Mouse (Mus musculus) heart, postnatal 4 days (tissue): Measurements from ENCODE around the gene Dnajc2. TPM values are rescaled to one million over a fixed set of nuclear protein-coding genes. Genes with fewer than 3 reads are reported as not detected.
A peak's percentile ranks its signal among the peaks of the same experiment; 100 is the strongest.

Experiments used
- DNase-seq: peaks from one replicate; pipeline ENCODE4 v3.0.0; 2021
- total RNA-seq, 2 experiments: library from RNA; stranded (reverse); gene quantifications; 2 replicates each; pipeline ENCODE4 v1.2.3; 2021

The Dnajc2 gene
- total RNA-seq = 10 to 100 TPM; 25.9 to 27.6 TPM

DNA sequence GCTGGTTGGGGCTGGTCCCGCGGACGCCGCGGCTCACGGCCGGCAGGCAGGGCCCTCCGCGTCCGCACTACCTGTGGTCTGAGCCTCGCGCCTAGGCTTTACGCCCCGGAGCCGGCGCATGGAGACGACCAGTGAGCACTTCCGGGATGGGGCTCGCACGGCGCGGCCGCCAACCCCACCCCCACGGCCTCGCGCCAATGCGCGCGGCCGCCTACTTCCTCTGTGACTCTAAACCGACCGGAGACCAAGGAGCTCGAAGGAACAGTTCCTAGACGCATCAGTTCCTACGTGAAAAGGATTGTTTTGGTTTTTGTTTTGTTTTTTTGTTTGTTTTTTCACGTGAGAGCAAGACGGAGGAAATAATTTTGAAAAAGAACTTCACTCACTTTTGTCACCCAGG lies at the start of gene Dnajc2, which contains the start of gene Psmc2:
Gene Dnajc2 (minus strand): TSS at position 199 of the 400 bp plus-strand sequence.
Gene Psmc2 (plus strand): TSS at position 231 of the 400 bp plus-strand sequence.
- DNase-seq = peak; percentile 92

DNA sequence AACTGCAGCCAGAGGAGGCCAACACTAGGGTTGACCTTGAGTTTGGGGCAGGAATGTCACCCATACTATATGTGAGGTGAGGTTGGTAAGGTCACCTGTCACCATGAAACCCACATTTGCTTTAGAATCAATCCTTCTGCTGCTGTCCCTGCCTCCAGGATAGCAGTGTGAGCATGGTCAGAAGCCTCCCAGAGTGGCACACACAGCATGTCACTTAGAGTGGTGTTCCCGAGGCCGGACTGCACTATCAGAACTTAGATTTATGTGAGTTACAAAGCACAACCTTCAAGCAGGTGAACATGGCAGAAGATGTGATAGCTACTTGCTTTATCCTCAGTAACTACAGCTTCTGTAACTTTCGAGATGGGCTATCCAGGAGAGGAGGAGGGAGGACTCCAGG lies 46.7 kb upstream of the Dnajc2 start:
- DNase-seq = no peak

DNA sequence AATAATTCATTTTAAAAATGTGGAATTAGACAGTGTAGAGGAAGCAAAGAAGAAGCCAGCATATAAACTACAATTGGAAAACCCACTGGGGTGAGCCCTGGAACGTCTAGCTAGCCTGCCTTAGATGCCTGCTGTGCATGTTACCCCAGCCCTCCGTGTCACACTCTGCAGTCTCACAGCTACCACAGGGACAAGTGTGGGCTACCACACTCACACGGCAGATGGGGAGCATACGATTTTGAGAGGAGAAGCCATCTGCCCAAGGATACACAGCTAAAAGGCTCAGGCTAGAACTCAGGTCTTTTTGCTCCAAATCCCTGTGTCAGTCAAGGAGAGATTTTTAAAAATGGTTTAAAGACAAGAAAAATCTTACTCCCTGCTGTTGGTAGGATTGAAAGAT lies 43.8 kb upstream of the Dnajc2 start:
- no peak for DNase-seq

DNA sequence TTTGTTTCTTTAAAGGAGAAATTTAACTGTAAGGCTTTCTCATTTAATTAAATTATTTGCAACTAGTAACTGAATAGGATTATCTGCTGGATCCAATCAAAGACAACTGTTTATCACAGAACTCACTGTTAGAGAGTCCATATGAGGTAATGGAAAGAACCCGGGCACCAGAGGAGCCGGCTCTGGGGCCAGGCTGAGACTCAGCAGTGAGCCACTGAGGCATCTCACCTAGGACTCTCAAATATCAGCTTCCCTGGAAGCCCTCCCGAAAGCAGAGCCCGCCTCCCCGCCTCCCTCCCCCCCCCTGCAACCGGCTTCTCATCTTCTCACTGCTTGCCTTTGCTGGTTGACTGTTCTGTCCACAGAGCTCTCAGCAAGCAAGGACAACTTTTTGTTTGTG lies 42.6 kb upstream of the Dnajc2 start:
- DNase-seq = no peak

DNA sequence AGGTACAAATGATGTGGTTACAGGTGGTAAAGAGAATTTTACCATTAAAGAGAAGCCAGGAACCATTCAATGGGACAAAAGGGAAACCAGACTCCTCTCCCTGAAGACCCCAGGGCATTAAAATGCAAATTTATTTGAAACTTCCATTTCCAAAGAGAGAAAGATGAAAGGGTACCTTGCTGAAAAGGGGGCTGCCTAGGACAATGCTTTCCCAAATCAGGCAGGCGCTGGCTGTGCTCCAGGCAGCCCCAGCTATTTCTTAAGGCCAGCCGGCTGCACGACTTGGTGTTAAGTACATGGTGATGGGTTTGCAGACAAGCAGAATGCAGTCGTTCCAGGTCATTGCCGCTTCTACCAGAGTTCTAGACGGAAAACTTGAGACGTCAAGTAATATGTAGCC lies 41.3 kb upstream of the Dnajc2 start:
- no peak for DNase-seq

DNA sequence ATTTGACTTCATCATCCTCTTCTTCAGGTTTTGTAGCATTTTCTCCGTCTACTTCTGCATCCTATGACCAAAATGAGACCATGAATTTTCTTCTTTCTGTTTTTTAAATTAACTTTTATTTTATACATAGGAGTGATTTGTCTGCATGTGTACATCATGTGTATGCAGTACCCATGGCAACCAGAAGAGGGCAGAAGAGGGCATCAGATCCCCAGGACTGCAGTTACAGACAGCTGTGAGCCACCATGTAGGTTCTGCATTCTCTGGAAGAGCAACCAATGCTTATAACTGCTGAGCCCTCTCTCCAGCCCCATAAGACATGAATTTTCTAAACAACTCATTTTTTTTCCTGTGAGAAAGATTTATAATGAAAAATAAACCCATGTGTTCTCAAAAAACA lies 28.9 kb upstream of the Dnajc2 start:
- DNase-seq = peak; percentile 51

DNA sequence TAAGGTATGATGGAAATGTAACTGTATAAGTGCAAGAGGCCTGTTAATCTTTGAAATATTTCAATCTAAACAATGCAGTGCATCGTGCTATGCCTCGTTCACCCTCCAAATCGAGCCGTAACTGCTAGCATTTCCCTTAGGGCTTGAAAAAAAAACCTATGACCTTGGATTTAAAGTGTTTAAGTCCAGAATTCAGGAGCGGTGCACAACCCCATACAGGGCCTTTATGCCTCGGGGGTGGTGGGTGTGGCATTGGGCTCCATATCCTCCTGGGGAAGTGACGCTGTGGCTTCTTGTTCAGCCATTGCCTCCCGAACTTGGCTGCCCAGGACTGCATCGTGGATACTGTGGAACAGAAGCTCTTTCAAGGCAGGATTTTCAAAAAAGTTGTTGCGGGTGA lies 25.9 kb upstream of the Dnajc2 start:
- DNase-seq = no peak

DNA sequence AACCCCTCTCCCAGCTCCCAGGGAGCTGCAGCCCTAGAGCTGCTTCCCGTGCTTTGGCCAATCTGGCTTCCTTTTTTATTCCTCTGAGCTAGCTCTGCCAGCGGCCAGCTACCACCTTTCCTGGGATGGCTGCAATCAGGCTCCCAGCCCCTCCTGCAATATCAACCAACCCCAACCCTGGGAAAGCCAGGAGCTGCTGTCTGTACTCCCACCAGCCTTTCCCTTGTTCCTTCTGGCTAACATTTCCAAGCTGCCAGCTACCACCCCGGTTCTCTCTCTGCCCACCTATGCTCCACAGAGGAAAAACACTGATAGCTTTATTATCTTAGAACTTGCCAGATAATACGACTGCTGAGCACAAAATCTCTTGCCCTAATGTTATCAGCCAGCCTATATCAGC lies 19.8 kb upstream of the Dnajc2 start:
- no peak for DNase-seq

DNA sequence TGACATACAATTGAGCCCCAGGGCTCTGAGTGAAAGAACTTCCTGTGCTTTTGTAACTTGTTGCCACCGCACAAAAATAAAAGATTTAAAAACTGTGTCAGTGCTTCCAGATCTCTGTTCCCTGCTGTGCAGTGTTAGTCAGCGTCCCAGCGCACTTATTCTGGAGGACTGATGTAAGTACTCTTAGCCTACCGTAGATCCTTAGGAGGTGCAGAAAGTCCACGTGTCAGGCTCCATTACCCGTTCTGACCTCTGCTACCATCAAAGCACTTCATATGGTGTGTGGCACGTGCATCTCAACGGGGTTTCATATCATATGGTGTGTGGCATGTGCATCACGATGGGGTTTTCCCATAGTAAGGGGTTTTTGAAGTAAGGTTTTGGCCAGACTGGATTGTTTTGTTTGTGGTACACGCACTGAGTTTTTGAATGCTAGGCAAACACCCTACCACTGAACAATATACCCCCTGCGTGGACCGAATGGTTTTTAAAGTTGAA lies 18.7 kb upstream of the Dnajc2 start:
- DNase-seq = no peak

DNA sequence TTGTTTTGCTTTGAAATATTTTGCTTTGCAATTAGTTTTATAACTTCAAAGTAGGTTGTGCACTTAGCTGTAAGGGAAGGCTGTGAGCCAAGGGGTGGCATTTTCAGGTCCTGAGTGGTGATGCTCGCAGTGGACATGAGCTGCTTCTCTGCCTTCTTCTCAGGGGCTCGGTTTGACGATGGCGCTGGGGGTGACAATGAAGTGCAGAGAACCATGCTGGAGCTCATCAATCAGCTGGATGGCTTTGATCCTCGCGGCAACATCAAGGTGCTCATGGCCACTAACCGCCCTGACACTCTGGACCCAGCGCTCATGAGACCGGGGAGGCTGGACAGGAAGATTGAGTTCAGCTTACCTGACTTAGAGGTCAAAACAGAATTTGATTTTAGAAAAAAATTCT lies 17.9 kb upstream of the Dnajc2 start:
- DNase-seq = no peak

DNA sequence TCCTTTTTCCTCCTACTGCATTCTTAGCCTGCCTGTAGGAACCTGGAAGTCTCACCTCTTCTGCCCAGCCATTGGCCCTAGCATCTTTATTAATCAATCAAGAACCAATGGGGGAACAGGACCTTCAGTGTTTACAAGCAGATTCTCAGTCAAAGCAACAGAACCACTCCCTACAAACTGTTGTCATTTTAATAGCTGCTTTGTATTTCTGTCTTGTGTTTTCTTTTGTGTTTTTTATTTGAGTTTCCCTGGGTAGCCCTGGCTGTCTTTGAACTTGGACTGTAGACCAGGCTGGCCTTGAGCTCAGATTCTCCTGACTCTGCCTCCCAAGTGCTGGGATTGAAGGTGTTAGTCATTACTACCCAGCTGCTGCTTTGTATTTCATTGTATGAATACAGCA lies 7.1 kb upstream of the Dnajc2 start:
- DNase-seq = no peak

DNA sequence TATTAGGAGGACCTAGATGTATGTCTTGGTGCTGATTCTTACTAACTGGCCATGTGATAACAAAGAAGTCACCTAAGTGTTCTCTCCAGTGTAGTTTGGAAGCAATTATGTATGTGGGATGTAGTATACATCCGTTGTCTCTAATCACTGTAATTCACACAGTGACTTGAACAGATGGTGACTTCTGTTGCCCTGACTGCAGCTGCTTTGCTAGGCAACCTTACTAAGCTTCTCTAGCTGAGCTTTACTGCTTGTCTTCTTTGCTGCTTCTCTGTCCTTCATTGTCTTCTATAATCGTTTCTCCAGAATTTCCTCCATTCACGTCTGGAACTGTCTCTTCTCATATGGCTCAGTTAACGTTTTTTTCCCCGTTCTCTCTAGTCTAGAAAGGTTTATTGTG lies 4.0 kb upstream of the Dnajc2 start:
- DNase-seq = no peak

DNA sequence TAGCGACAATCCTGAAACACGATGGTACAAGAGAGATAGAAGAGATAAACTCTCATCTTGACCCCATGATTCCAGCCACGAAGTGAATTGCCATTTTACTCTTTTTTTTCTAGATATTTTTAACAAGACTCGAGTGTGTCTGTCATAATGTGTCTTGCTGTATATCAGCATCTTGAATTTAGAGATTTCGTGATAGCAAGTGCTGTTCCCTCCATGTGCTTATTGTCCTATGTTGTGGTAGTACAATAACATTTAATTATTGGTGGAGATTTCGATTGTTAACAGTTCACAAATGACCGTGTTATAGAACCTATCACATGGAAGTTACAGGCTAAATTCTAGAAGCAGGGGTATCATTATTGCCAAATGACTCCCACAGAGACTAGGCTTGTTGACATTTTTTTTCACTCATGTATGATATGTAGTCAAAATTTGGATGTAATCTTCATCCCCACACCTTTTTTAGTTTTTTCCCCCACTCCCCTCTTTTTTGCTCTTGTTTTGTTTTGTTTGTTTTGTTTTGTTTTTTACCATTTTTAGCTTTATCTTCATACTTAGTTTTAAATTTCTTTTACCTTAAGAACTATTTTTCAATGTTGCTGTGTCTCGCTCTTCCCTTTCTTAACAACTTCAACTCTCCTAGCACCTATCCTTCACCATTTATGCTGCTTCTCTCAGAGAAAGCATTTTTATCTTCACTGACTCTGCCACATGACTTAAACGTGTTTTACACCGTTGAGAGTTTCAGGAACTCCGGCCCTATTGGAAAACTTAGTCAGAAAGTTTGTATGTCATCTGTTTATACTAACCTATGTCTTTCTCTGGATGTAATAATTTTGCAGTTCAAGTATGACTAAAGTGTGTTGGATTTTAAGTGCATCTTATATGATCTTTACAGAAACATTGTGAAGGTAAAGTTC lies 2.4 kb upstream of the Dnajc2 start:
- DNase-seq = no peak

DNA sequence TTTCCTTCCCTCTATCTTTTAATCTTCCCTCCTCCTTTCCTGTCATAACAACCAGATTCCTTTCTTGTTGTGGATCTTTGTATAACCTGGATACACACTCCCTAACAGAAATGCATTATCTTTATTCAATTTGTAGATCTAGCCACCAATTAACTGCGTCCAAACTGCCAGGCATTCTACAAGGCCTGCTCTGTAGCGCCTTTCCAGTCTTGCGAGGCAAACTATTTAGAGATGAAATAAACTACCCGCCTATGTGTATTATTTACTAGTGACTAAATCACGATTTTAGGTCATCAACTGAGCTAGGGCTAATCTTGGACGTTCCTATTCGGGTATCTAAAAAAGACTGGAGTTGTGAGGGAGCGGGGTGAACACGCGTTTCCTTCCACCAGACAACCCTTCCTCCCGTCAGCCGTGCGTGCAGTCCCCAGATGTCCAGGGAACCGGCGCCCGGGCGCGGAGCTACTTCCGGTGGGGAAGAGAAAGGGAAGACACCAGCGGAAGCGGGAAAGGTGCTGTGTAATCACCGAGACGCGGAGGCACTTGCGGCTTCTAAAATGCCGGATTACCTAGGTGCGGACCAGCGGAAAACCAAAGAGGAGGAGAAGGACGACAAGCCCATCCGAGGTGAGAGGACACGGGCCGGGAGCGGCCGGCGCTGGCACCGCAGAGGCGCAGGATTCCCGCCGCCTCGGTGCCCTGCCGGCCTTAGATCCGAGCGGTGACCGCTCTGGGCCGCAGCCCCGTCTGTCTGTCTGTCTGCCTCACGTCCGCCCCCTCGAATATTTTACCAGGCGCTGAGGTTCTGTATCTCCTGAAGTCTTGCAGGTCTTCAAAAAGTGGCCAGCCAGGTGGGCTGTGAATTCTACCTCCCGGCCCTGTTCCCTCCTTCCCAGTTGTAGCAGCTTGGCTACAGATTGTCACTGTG lies 1.5 kb upstream of the Dnajc2 start:
- DNase-seq = peak; percentile 95

DNA sequence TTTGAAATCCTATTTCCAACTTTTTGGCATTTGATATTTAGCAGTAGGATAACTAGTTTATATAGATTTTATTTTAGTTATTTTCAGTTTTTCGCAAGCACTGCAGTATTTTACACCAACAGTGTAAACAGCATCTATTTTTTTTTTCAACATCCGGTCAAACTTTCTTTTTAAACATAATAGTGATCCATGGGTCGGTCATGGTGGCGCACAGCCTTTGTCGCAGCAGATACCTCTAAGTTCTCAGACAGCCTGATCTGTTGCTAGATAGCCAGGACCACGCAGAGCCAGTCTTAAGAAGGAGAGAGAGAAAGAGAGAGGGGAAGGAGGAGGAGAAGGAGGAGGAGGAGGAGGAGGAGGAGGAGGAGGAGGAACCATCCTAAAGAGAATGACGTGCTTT lies 725 bp upstream of the Dnajc2 start:
- DNase-seq = no peak

DNA sequence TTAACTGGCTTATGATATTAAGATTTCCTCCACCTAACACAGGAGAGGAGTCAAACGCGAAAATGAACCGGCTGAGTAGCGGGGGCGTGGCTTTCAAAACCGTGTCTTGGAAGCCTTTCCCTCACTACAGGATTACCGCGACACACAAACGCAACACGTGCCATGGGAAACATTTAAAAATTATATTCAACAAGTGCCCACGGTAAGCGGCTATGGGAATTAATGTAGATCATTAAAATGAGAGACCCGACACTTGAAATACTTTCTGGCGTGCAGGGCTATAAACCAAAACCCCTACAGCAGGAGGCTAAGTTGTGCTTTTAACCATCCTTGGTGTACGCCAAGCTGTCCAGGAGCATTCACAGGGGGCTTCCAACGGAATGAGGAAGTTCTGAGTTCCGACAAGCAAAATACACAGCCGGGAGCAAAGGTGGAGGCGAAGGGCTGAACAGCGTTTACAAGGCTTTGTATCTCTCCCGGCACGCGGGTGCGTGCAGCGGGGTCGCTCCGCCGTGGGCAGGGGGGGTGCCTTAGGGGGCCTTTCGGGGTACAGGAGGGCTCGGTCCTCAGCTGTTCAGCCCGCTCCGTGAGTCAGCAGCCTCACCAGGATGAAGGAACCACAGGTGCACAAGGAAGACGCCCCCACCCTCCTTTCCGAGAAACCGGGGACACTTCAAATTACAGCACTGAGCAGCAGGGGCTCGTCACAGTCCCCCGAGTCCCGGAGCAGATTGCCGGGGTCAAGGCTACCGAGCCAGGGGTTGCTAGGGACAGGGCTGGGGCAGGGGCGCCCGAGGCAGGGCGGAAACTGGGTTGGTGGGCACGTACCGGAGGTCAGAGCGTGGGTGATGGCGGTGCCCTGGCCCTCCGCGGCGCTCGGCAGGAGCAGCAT lies 644 bp downstream of the Dnajc2 start:
- peak; percentile 13 for DNase-seq

DNA sequence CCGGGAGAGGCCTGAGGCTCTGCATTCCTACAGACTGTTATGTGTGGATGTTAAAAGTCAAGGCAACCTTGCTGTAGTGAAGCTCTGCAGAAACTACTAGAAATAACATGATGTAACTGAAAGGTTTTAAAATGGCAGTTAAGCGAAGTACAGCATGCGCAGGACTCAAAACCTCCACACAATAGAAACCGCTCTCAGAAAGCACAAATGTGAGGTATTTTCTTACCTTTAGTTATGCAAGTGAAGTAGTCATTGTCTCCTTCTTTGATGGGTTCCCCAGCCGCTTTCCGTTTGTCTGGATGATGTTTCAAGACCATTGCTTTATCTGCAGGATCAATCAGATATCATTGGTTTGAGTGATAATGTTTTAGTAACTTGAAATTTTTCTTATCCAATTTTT lies 8.6 kb downstream of the Dnajc2 start:
- DNase-seq = no peak

DNA sequence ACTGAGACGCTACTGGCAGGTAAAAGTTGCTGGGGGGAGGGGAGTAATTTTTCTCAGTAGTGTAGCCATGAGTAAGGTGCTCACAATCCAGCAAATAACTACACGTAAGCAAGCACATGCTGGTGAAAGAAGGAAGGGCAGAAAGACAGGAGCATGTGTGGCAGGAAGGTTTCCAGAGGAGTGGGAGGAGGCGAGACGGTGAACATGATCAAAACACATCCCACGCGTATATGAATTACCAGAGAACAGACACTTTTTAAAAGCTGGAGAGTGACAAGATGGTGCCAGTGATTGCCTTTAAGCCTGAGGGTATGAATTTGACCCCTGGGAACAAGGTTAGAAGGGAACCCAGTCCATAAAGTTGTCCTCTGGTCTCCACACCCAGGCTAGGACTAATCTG lies 15.2 kb downstream of the Dnajc2 start:
- DNase-seq = no peak

DNA sequence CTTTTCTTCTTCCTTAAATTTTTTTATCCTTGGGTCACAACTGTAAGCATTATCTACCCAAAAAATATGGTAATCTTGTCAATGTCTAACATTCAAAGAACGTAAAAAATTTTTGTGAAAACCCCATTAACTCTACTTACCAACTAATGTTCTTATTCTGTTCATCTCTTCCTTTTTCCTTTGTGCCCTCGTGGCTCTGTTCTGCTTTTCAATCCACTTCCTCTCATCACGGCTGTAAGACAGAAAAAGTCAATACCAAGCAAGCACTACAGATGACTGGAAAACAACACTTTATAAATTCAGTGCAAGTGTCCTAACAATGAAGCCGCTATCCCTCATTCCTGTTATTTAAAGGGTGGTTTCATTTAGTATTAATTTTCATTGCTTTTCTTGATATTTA lies 16.5 kb downstream of the Dnajc2 start:
- no peak for DNase-seq

DNA sequence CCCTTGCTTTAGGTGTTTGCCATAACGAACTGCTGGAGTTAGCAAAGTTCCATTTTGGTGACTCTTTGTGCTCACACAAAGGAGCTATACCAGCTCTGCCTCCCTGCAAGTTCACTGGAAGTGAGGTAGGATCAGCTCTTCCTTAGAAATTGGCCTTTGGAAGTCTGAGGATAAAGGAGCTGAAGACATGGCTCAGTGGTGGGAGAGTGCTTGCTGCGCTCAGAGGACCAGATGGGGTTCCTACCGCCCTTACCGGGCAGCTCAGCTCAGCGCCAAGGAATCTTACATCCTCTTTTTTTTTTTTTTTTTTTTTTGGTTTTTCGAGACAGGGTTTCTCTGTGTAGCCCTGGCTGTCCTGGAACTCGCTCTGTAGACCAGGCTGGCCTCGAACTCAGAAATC lies 39.1 kb downstream of the Dnajc2 start:
- DNase-seq = no peak

DNA sequence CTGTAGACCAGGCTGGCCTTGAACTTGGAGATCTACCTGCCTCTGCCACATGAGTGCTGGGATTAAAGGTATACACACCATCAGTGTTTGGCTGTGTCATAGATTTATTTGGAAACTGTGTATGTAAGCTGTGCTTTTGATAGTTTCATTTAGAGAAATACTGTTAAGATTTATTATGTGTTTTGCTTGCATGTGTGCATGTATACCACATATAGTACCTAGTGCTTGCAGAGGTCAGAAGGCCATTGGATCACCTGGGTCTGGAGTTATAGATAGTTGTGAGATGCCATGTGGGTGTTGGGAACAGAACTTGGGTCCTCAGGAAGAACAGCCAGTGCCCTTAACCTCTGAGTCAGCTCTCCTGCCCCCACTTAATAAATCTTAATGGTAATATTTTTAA lies 40.4 kb downstream of the Dnajc2 start:
- no peak for DNase-seq

DNA sequence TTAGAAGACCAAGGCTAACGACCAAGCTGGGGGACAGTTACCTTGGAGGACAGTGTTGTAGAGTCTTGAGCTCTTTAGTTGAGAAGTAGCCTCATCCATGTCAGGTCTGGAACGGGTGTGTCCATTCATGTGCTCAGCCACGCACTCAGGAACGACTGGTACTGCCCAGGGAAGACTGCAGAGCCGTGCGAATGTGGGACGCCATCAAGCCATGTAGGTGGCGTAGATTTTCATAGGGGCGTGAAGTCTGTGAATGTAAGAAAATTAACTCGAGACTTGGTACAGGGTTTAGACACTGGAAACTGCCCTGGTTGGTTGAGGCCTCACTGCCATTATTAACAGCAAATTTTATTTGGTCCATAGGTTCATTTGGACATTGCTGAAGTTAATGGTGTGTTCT lies 41.4 kb downstream of the Dnajc2 start:
- no peak for DNase-seq
